ENCODE assay signal across 12 mouse cellular contexts in genomic region chr5:141916954-141917353, GRCm38 (mm10).
A peak's percentile ranks its signal among the peaks of the same experiment; 100 is the strongest.
DNase-seq lines count a peak whose midpoint lies in the region; ATAC-seq lines count a peak whose summit lies in the region.
"Had no signal": no experiment of that assay in that cellular context is flagged by ENCODE, and none has a peak within 500 bp of the region (broad histone marks: within the 10 kb centered on the region; RNA-seq: fewer than 3 reads in every experiment).

No protein-coding gene starts in this region.

- WGBS in forebrain, embryonic 13.5 days: 41% methylated on average over 2 of the region's 2 CpGs
- 35% methylated on average over 2 of the region's 2 CpGs for WGBS in forebrain, embryonic 12.5 days

- 0 out of 2 replicates have a peak, but pooled peaks have one; percentile 19 for ATAC-seq in forebrain, embryonic 13.5 days
- no peak for ATAC-seq in forebrain, embryonic 12.5 days (ENCODE audit: low FRiP score)
- ATAC-seq: liver, embryonic 12.5 days had no signal

- H3K4me1 ChIP-seq in forebrain, embryonic 13.5 days: peaks cover 8% of the 10 kb centered on the region; the same call in 1 of the 2 replicates
- peaks cover 6% of the 10 kb centered on the region for H3K4me1 ChIP-seq in forebrain, embryonic 12.5 days
- H3K4me1 ChIP-seq: liver, embryonic 12.5 days; midbrain, embryonic 12.5 days had no signal

- H3K36me3 ChIP-seq in forebrain, embryonic 13.5 days (ENCODE audit: poor library complexity, severe bottlenecking): no peaks in the 10 kb centered on the region
- no peaks in the 10 kb centered on the region for H3K36me3 ChIP-seq in forebrain, embryonic 12.5 days (replicated peaks)
- H3K36me3 ChIP-seq: hindbrain, embryonic 15.5 days; liver, embryonic 12.5 days; midbrain, embryonic 12.5 days had no signal

- no peak overlapping the region for H3K9ac ChIP-seq in forebrain, embryonic 13.5 days
- no peak overlapping the region for H3K9ac ChIP-seq in forebrain, embryonic 12.5 days
- H3K9ac ChIP-seq: hindbrain, embryonic 15.5 days; liver, embryonic 12.5 days; midbrain, embryonic 12.5 days had no signal

- H3K27ac ChIP-seq in forebrain, embryonic 13.5 days: no peak overlapping the region
- H3K27ac ChIP-seq in forebrain, embryonic 12.5 days: no peak overlapping the region
- H3K27ac ChIP-seq: hindbrain, embryonic 15.5 days; liver, embryonic 12.5 days; midbrain, embryonic 12.5 days had no signal

- H3K4me3 ChIP-seq in forebrain, embryonic 13.5 days: no peak overlapping the region
- H3K4me3 ChIP-seq in forebrain, embryonic 12.5 days (replicated peaks): no peak overlapping the region
- H3K4me3 ChIP-seq: hindbrain, embryonic 15.5 days; liver, embryonic 12.5 days; midbrain, embryonic 12.5 days had no signal

- H3K4me2 ChIP-seq in forebrain, embryonic 13.5 days: no peak overlapping the region
- H3K4me2 ChIP-seq in forebrain, embryonic 12.5 days: no peak overlapping the region
- H3K4me2 ChIP-seq: hindbrain, embryonic 15.5 days; liver, embryonic 12.5 days; midbrain, embryonic 12.5 days had no signal

- no peaks in the 10 kb centered on the region for H3K9me3 ChIP-seq in forebrain, embryonic 13.5 days (replicated peaks)
- no peaks in the 10 kb centered on the region for H3K9me3 ChIP-seq in forebrain, embryonic 12.5 days
- H3K9me3 ChIP-seq: hindbrain, embryonic 15.5 days; liver, embryonic 12.5 days; midbrain, embryonic 12.5 days had no signal

- H3K27me3 ChIP-seq in forebrain, embryonic 13.5 days: no peaks in the 10 kb centered on the region
- H3K27me3 ChIP-seq in forebrain, embryonic 12.5 days: no peaks in the 10 kb centered on the region
- H3K27me3 ChIP-seq: hindbrain, embryonic 15.5 days; liver, embryonic 12.5 days; midbrain, embryonic 12.5 days had no signal

- peak; percentile 11 for DNase-seq in layer of hippocampus, adult 11-12 months (ENCODE audit: low spot score)
- DNase-seq in layer of hippocampus, postnatal 14 days (ENCODE audit: low spot score in 2 of 2): no peak
- peak; percentile 31 for DNase-seq in heart, adult 8-10 months (ENCODE audit: low spot score)
- peak; percentile 17 for DNase-seq in lung, postnatal 14 days
- DNase-seq in spleen, adult 18-20 months: no peak
- DNase-seq in yolk sac, embryonic 10.5 days (ENCODE audit: low spot score): no peak
- DNase-seq: thymus, postnatal 25 days had no signal

Comparison
In these comparisons a context has a peak if more than half of its experiments do, and no peak if none do; other contexts are left out.
1. DNase-seq: peak in layer of hippocampus, adult 11-12 months (single experiment), heart, adult 8-10 months (single experiment) and lung, postnatal 14 days (single experiment); none in layer of hippocampus, postnatal 14 days (0 of 2), spleen, adult 18-20 months (0 of 2) and yolk sac, embryonic 10.5 days (single experiment).